Mouse (Mus musculus): Measurements from ENCODE around the gene Arhgap25. TPM values are rescaled to one million over a fixed set of nuclear protein-coding genes. Genes with fewer than 3 reads are reported as not detected.
"Not testable (repeated sequence)": the region's sequence is repeated elsewhere in the genome, so short reads cannot be mapped to it uniquely, and the experiment has no call there.

Arhgap25 gene
- polyA plus RNA-seq (2012; rRNA removed): 0.85 and 1.9 TPM in 2 replicates

DNA sequence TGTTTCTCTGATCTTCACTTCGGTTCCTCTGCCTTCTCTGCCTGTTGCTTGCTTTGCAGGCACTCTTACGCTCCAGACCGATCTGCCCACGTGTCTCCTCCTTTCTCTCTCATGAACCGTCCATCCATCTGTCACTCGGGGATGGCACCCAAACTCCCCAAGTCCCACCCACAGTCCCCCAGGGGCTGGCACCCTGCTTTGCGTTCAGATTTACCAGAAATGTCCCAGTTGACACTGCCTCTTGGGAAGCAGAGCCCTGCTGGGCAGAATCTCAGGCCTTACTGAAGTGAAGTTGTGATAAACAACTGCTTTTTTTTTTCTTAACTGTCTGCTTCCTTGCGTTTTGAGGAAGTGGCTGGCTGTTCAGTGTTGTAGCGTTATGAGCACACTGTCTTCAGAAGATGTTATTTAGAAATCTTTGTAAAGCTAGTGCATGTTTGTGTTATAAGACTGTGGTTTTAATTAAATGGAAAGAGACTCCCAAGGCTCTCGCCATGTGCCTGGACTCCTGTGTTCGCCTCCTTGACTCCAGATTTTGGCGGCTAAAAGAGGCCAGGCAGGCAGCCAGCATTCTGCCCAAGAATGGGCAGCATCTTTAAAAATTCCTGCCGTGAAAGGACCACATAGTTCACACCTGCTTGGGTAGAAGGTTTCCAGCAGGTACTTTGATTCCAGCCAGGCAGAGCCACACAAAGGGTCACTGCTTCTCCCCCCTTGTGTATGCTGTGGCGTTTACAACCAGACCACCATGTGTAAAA, at the start of gene Arhgap25:
Gene Arhgap25 (minus strand): TSS at position 307 of the 758 bp plus-strand sequence.
- Histone ChIP-seq H3K27me3 (ENCODE audit: control insufficient read depth, insufficient read depth, low read length) (no peaks in the 10 kb centered on the region), H3K27ac (ENCODE audit: insufficient read depth, low read depth, low read length) (peak within 1 kb of the TSS; percentile 69), H3K4me3 (ENCODE audit: low read depth, low read length) (peak within 1 kb of the TSS; percentile 62), H3K4me1 (ENCODE audit: control insufficient read depth, insufficient read depth, insufficient read length, low read length) (peaks cover 3% of the 10 kb centered on the region; the same call in 1 of the 2 replicates), H3K36me3 (ENCODE audit: control insufficient read depth, insufficient read depth, low read length) (no peaks in the 10 kb centered on the region)
- whole genome bisulfite sequencing: 55% methylated on average over 14 of the region's 14 CpGs
- TF ChIP-seq POLR2A (IDR thresholded peaks at IDR 0.05; ENCODE audit: low read depth, low read length): no peak
- no peak for TF ChIP-seq CTCF (IDR thresholded peaks at IDR 0.05; ENCODE audit: extremely low read depth, insufficient read length, insufficient replicate concordance, low read depth, low read length)

GRCm38 (mm10) chr6:87582456-87582855, 49.4 kb upstream of the Arhgap25 start:
- TF ChIP-seq POLR2A (IDR thresholded peaks at IDR 0.05; ENCODE audit: low read depth, low read length) (no peak), CTCF (IDR thresholded peaks at IDR 0.05; ENCODE audit: extremely low read depth, insufficient read length, insufficient replicate concordance, low read depth, low read length) (no peak)
- Histone ChIP-seq H3K4me1 (ENCODE audit: control insufficient read depth, insufficient read depth, insufficient read length, low read length) (peaks cover 3% of the 10 kb centered on the region; the same call in 1 of the 2 replicates), H3K36me3 (ENCODE audit: control insufficient read depth, insufficient read depth, low read length) (no peaks in the 10 kb centered on the region), H3K4me3 (ENCODE audit: low read depth, low read length) (no peak overlapping the region), H3K27ac (ENCODE audit: insufficient read depth, low read depth, low read length) (no peak overlapping the region), H3K27me3 (ENCODE audit: control insufficient read depth, insufficient read depth, low read length) (no peaks in the 10 kb centered on the region; the same call in 1 of the 2 replicates)
- WGBS: 3% methylated on average over 6 of the region's 6 CpGs

- Histone ChIP-seq H3K27me3 (ENCODE audit: control insufficient read depth, insufficient read depth, low read length) (no peaks in the 10 kb centered on the region; the same call in 1 of the 2 replicates), H3K4me3 (ENCODE audit: low read depth, low read length) (no peak overlapping the region), H3K36me3 (ENCODE audit: control insufficient read depth, insufficient read depth, low read length) (no peaks in the 10 kb centered on the region), H3K4me1 (ENCODE audit: control insufficient read depth, insufficient read depth, insufficient read length, low read length) (peaks cover 3% of the 10 kb centered on the region; the same call in 1 of the 2 replicates), H3K27ac (ENCODE audit: insufficient read depth, low read depth, low read length) (no peak overlapping the region)
- no peak for TF ChIP-seq CTCF (IDR thresholded peaks at IDR 0.05; ENCODE audit: extremely low read depth, insufficient read length, insufficient replicate concordance, low read depth, low read length)
- TF ChIP-seq POLR2A (IDR thresholded peaks at IDR 0.05; ENCODE audit: low read depth, low read length): no peak
- 92% methylated on average over 18 of the region's 18 CpGs for WGBS
Measured at GRCm38 (mm10) chr6:87581581-87581980, 48.5 kb upstream of the Arhgap25 start.

DNA sequence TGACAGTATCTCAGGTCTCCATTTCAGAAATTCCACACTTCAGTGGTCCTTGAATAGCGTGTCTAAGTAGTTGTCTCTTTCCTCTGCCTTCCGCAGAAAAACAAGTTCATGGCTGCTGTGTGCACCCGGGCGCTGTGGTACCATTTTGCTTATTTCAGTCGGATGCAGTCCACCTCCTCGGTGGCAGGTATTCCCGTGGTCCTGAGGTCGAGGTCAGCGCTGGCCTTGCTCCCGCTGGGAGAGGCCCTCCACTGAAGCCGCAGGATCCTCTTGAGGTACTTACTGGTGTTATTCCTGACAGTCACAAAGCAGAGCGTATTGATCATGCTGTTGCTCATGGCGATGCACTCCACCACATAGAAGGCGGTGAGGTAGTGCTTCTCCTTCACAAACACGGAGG, 48.0 kb upstream of the Arhgap25 start:
- TF ChIP-seq CTCF (IDR thresholded peaks at IDR 0.05; ENCODE audit: extremely low read depth, insufficient read length, insufficient replicate concordance, low read depth, low read length) (no peak), POLR2A (IDR thresholded peaks at IDR 0.05; ENCODE audit: low read depth, low read length) (no peak)
- H3K27ac ChIP-seq (ENCODE audit: insufficient read depth, low read depth, low read length): no peak overlapping the region
- peaks cover 3% of the 10 kb centered on the region; the same call in 1 of the 2 replicates for H3K4me1 ChIP-seq (ENCODE audit: control insufficient read depth, insufficient read depth, insufficient read length, low read length)
- WGBS: 92% methylated on average over 15 of the region's 15 CpGs
- no peaks in the 10 kb centered on the region for H3K36me3 ChIP-seq (ENCODE audit: control insufficient read depth, insufficient read depth, low read length)
- H3K4me3 ChIP-seq (ENCODE audit: low read depth, low read length): no peak overlapping the region
- no peaks in the 10 kb centered on the region; the same call in 1 of the 2 replicates for H3K27me3 ChIP-seq (ENCODE audit: control insufficient read depth, insufficient read depth, low read length)

DNA sequence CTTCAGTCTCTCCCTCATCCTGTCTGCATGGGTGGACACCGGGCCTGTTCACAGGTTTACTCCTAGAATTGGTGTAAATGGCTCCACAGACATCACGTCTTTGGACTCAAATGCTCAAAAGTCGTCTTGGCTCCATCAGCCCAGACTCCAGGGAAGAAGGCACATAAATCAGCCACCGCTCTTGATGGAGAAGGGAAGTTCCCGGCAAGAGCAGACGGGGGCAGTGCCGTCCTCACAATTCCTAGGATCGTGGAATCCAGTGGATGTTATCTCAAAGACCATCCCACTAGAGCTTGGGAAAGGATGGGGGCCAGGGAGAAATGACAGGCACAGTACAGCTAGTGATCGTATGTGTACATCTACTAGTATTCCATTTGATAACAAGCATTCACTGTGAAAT, 45.2 kb upstream of the Arhgap25 start:
- WGBS: 76% methylated on average over 9 of the region's 9 CpGs
- Histone ChIP-seq H3K4me3 (ENCODE audit: low read depth, low read length) (no peak overlapping the region), H3K27me3 (ENCODE audit: control insufficient read depth, insufficient read depth, low read length) (0 out of 2 replicates have a peak, but pooled peaks cover 2% of the 10 kb centered on the region)

GRCm38 (mm10) chr6:87576648-87577330, 43.7 kb upstream of the Arhgap25 start:
- WGBS: 43% methylated on average over 4 of the region's 4 CpGs
- Histone ChIP-seq H3K27me3 (ENCODE audit: control insufficient read depth, insufficient read depth, low read length) (0 out of 2 replicates have a peak, but pooled peaks cover 8% of the 10 kb centered on the region), H3K27ac (ENCODE audit: insufficient read depth, low read depth, low read length) (no peak overlapping the region)

More for the DNA sequence above, 45.2 kb upstream of the Arhgap25 start:
- no peak for TF ChIP-seq CTCF (IDR thresholded peaks at IDR 0.05; ENCODE audit: extremely low read depth, insufficient read length, insufficient replicate concordance, low read depth, low read length)
- no peak for TF ChIP-seq POLR2A (IDR thresholded peaks at IDR 0.05; ENCODE audit: low read depth, low read length)
- H3K4me1 ChIP-seq (ENCODE audit: control insufficient read depth, insufficient read depth, insufficient read length, low read length): peaks cover 3% of the 10 kb centered on the region; the same call in 1 of the 2 replicates
- no peak overlapping the region for H3K27ac ChIP-seq (ENCODE audit: insufficient read depth, low read depth, low read length)
- H3K36me3 ChIP-seq (ENCODE audit: control insufficient read depth, insufficient read depth, low read length): no peaks in the 10 kb centered on the region

GRCm38 (mm10) chr6:87571863-87572262, 38.8 kb upstream of the Arhgap25 start:
- not testable (repeated sequence) for H3K27ac ChIP-seq (ENCODE audit: insufficient read depth, low read depth, low read length); H3K4me1 ChIP-seq (ENCODE audit: control insufficient read depth, insufficient read depth, insufficient read length, low read length); H3K36me3 ChIP-seq (ENCODE audit: control insufficient read depth, insufficient read depth, low read length); H3K27me3 ChIP-seq (ENCODE audit: control insufficient read depth, insufficient read depth, low read length); H3K4me3 ChIP-seq (ENCODE audit: low read depth, low read length)

More at GRCm38 (mm10) chr6:87576648-87577330, 43.7 kb upstream of the Arhgap25 start:
- TF ChIP-seq CTCF (IDR thresholded peaks at IDR 0.05; ENCODE audit: extremely low read depth, insufficient read length, insufficient replicate concordance, low read depth, low read length) (no peak), POLR2A (IDR thresholded peaks at IDR 0.05; ENCODE audit: low read depth, low read length) (no peak)
- Histone ChIP-seq H3K36me3 (ENCODE audit: control insufficient read depth, insufficient read depth, low read length) (no peaks in the 10 kb centered on the region), H3K4me1 (ENCODE audit: control insufficient read depth, insufficient read depth, insufficient read length, low read length) (no peaks in the 10 kb centered on the region), H3K4me3 (ENCODE audit: low read depth, low read length) (no peak overlapping the region)
